Mouse (Mus musculus) right cerebral cortex, adult 18-20 months (tissue): ENCODE measurements at regions not wholly inside any gene's neighbourhood (a gene's known extent, or its start where the extent isn't known, plus 50 kb on each side); places are given as distances from the start of the nearest gene placed in this dataset.
"Not testable (repeated sequence)": the region's sequence is repeated elsewhere in the genome, so short reads cannot be mapped to it uniquely, and the experiment has no call there.

Experiments
- DNase-seq: peaks from one replicate; pipeline ENCODE4 v3.0.0; 2022; ENCODE audit warnings: mixed read lengths

- no peak for DNase-seq
Measured at GRCm38 (mm10) chr8:81286280-81287034, 55.9 kb upstream of the Inpp4b start.

DNA sequence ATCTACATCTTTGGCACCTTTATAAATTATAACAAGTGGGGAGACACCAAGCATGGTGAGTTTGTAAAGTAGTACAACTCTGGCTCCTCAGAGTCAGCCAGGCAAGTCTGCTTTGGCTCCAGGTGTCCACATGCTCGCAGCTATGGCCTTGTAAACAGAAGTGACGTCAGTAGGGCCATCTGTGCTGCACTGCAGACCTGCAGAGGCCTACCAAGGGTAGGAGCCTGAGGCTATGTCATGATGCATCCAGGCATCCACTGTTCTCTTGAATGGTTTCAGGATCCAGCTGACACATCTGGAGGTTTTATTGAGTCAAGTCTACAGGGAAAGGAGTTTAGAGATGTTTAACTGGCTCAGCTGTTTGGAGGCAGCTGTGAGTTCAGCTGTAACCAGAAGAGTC, 82.3 kb upstream of the Inpp4b start:
- no peak for DNase-seq

- DNase-seq = no peak
Measured at GRCm38 (mm10) chr8:81223872-81224271, 118.5 kb upstream of the Inpp4b start.

GRCm38 (mm10) chr8:81187061-81187790, 155.1 kb upstream of the Inpp4b start:
- DNase-seq = not testable (repeated sequence)

DNA sequence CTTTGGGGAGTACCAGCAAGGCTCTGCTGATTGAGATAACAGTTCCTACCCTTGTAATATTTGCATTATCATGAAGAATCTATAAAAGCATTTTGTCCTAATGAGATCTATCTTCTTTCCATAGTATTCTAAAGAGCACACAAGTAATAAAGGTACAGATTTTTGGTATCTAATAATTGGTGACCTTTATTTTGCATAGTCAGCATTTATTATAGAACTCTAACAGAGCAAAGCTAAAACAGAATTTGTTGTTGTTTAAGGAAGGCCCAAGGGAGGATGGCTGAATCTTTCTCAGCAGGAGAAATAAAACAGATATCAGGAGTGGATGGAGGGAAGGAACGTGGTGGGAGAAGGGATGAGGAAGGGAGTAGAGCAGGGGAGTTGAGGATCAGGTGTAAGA, 160.8 kb upstream of the Usp38 start:
- no peak for DNase-seq

DNA sequence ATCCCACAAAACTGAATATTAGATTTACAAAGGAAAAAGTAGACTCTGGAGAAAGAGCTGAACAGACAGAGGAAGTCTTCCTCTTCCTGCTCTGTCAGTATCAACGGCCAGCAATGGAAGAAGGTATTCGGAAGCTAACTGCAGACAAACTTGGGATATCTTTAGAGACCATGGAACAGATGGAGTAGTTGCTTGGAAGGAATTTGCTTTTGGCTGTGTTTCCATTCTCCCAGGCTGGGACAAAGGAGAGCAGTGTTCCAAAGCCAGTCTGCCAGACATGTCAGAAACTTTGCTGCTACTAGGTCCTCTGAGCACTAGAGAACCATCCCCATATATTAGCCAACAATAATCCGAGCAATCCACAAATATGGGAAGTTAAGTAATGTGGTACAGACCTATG, 132.5 kb upstream of the Usp38 start:
- DNase-seq = peak; percentile 3

DNA sequence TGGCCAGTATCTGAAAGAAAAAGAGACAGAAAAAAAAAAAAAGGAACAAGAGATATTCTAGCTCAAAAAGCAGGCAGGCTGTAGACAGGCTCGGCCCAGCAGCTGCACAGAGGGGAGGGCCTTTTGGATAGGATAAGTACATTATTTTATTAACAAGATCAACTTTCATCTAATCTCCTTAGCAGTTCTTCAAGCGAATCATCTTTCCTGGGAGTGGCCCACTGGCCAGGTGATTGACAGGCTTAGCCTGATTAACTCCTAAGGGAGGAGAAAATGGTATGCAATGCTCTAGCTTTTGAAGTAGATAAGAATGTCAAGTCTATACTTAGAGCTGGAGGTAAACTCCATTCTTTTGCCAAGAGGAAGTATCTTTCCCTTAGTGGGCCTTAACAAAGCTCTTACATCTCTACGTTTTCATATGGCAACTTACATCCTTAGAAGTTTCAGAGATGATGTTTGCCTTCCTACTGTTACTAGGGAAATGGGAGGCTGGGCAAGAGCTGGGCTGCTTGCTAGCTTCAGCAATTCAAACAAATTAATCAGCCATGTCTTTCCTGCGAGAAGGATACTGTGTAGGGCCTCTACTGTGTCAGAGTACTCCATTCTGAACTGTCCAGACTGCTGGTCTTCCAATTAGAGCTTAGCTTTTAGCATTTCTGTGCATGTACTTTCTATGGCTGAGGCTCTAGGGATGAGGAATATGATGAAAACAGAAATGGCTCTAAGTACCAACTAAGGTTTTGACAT, 92.2 kb upstream of the Usp38 start:
- no peak for DNase-seq

- DNase-seq = no peak
Measured at GRCm38 (mm10) chr8:81098963-81099362, 84.2 kb upstream of the Usp38 start.

- DNase-seq = no peak
Measured at GRCm38 (mm10) chr8:81097076-81097819, 82.5 kb upstream of the Usp38 start.

DNA sequence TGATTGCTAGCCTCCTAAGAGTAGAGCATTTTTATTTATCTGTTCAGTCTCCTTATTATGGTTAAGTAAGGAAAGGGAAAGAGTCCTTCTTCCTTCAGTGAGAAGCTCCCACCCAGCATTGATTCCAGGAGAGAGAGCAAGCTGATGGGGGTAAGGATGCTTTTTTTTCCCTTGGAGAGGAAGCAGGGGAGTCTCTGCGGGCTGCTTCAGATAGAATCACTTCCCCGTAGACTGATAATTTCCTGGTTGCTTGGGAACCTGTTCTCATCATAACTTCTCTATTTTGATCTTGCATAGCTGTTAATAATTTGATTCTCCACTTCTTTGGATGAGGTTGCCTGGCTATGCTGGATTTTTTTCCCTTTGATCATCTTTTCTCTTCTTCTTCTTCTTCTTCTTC, 80.5 kb upstream of the Usp38 start:
- DNase-seq = no peak

- no peak for DNase-seq
Measured at GRCm38 (mm10) chr8:81080865-81081637, 66.3 kb upstream of the Usp38 start.

GRCm38 (mm10) chr8:81079887-81080300, 65.2 kb upstream of the Usp38 start:
- peak; percentile 16 for DNase-seq

DNA sequence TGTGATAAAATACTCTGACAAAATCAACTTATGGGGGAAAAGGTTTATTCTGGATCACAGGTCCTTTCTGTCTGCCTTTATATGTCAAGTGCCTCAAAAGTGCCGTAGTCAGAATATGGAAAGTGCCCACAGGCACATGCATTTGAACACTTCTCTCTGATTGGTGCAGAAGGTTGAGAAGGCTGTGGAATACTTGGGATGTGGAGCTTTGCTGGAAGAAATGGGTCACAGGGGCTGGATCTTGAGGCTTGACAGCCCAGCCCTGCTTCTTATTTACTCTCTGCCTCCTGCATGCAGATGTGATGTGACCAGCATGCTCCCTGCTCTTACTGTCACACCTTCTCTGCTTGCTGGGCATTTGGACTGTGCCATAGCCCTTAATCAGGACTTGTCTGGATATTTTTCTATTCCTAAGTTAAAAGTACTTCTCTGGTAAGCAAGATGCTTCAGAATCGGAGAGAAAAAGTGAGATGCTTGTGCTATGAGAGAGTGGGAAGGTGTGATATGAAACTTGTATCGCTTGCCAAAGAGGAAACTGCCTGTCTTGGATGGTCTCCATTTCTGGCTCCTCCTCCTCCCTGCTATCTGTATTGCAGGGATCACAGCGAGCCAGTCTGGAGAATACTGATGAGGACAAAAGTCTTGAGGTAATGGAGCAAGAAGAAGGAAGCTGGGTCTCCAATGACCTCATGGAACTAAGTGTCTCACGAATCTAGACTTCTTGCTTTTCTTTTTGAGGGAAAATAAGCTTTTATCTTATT, 54.5 kb upstream of the Usp38 start:
- peak; percentile 56 for DNase-seq

DNA sequence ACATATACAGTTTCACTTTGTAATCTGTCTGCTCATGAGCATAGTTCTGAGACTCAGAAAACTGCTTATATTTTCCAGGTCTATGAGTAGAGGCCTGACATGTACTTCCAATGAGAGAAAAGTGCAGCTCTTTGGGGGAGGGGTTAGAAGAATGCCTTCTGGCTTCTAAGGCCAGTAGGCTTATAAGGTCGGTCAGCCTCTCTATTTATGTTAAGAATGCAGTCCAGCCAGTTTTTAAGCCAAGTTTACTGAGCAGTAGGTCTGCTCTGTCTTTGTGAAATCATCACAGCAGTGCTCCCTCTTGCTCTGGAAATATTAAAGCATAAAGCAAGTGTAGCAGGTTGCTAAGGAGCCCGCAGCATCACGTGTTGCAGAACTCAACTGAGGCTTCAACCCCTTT, 53.8 kb upstream of the Usp38 start:
- no peak for DNase-seq

GRCm38 (mm10) chr8:81066765-81067164, 52.0 kb upstream of the Usp38 start:
- no peak for DNase-seq
